Mouse (Mus musculus): Measurements from ENCODE around the gene Uvrag. TPM values are rescaled to one million over a fixed set of nuclear protein-coding genes. Genes with fewer than 3 reads are reported as not detected.

Gene Uvrag
- polyA plus RNA-seq, 1 experiment, result 74.6 TPM

DNA sequence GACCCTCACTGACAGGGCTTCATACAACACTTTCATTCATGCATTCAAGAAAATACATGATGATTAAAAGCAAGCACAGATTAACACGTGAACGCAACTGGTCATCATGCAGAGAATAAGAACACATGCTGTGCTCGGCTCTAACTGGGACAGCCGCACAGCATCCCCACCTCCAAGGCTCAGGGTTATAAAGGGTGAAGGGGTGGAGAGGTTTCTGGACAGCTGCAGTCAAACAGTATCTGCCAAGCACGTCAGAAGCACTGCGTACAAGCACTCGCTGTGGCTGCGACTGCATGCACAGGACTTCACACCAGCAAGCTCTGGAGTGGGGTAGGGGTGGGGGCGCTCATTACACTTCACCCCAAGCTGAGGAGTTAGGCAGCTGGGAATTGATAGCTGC lies 40.9 kb downstream of the Uvrag start:
- peaks cover 11% of the 10 kb centered on the region for H3K4me1 ChIP-seq (replicated peaks; ENCODE audit: control insufficient read depth, insufficient read depth, low read length)
- H3K27ac ChIP-seq (ENCODE audit: control insufficient read depth, insufficient read depth, low read length), result no peak overlapping the region
- DNase-seq, result no peak
- H3K36me3 ChIP-seq (ENCODE audit: control insufficient read depth, insufficient read depth, low read length), result peaks cover 21% of the 10 kb centered on the region
- H3K27me3 ChIP-seq (ENCODE audit: control insufficient read depth, insufficient read depth, low read length), result no peaks in the 10 kb centered on the region
- TF ChIP-seq CTCF (IDR thresholded peaks at IDR 0.05; ENCODE audit: borderline replicate concordance, control insufficient read depth, extremely low read depth, insufficient read depth, low read length, poor library complexity) (no peak), POLR2A (IDR thresholded peaks at IDR 0.05; ENCODE audit: control insufficient read depth, extremely low read depth, insufficient read depth, low read length, poor library complexity) (no peak)
- 95% methylated on average over 9 of the region's 9 CpGs for WGBS
- no peak overlapping the region for H3K4me3 ChIP-seq (ENCODE audit: control insufficient read depth, insufficient read depth, low read length)

- Histone ChIP-seq H3K27me3 (ENCODE audit: control insufficient read depth, insufficient read depth, low read length) (no peaks in the 10 kb centered on the region), H3K4me3 (ENCODE audit: control insufficient read depth, insufficient read depth, low read length) (no peak overlapping the region), H3K27ac (ENCODE audit: control insufficient read depth, insufficient read depth, low read length) (no peak overlapping the region), H3K36me3 (ENCODE audit: control insufficient read depth, insufficient read depth, low read length) (peaks cover 21% of the 10 kb centered on the region), H3K4me1 (replicated peaks; ENCODE audit: control insufficient read depth, insufficient read depth, low read length) (peaks cover 10% of the 10 kb centered on the region; the same call in 1 of the 2 replicates)
- 96% methylated on average over 7 of the region's 7 CpGs for WGBS
- DNase-seq, result no peak
- TF ChIP-seq CTCF (IDR thresholded peaks at IDR 0.05; ENCODE audit: borderline replicate concordance, control insufficient read depth, extremely low read depth, insufficient read depth, low read length, poor library complexity) (no peak), POLR2A (IDR thresholded peaks at IDR 0.05; ENCODE audit: control insufficient read depth, extremely low read depth, insufficient read depth, low read length, poor library complexity) (no peak)
Observed at GRCm38 (mm10) chr7:99097781-99098180, 43.2 kb downstream of the Uvrag start.

DNA sequence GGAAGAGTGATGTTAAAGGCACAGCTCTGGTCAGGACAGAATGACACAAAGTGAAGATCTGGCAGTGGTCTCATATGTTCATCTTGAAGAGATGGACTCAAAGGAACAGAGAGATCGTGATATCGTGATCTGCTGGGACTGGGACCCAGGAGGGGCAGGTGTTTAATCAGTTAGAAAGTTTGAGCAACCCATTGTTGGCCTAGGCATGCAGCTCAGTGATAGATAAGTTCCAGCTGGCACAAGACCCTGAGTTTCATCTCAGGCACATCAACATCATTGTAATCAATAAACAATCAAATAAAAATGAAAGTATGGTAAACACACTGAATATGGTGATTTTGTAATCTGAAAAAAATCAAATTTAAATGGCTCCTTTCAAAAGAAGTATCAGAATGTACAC lies 43.8 kb downstream of the Uvrag start:
- H3K27me3 ChIP-seq (ENCODE audit: control insufficient read depth, insufficient read depth, low read length), result no peaks in the 10 kb centered on the region
- WGBS, result 94% methylated on average over 2 of the region's 2 CpGs
- H3K4me3 ChIP-seq (ENCODE audit: control insufficient read depth, insufficient read depth, low read length), result no peak overlapping the region
- peaks cover 21% of the 10 kb centered on the region for H3K36me3 ChIP-seq (ENCODE audit: control insufficient read depth, insufficient read depth, low read length)
- H3K4me1 ChIP-seq (replicated peaks; ENCODE audit: control insufficient read depth, insufficient read depth, low read length), result peaks cover 5% of the 10 kb centered on the region; the same call in 1 of the 2 replicates
- no peak overlapping the region for H3K27ac ChIP-seq (ENCODE audit: control insufficient read depth, insufficient read depth, low read length)
- DNase-seq, result no peak
- TF ChIP-seq POLR2A (IDR thresholded peaks at IDR 0.05; ENCODE audit: control insufficient read depth, extremely low read depth, insufficient read depth, low read length, poor library complexity), result no peak
- TF ChIP-seq CTCF (IDR thresholded peaks at IDR 0.05; ENCODE audit: borderline replicate concordance, control insufficient read depth, extremely low read depth, insufficient read depth, low read length, poor library complexity), result no peak

DNA sequence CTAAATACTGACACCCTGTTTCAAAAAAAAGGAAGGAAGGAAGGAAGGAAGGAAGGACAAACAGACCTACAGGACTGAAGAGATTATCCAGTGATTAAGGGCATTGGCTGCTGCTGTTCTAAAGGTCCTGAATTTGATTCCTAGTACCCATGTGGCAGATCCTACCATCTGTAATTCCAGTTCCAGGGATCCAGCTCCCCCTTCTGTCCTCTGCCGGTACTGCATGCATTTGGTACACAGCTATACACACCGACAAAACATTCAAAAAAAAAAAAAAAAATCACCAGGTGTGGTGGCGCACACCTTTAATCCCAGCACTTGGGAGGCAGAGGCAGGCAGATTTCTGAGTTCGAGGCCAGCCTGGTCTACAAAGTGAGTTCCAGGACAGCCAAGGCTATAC lies 45.8 kb downstream of the Uvrag start:
- Histone ChIP-seq H3K4me1 (replicated peaks; ENCODE audit: control insufficient read depth, insufficient read depth, low read length) (peaks cover 5% of the 10 kb centered on the region; the same call in 1 of the 2 replicates), H3K27me3 (ENCODE audit: control insufficient read depth, insufficient read depth, low read length) (no peaks in the 10 kb centered on the region), H3K4me3 (ENCODE audit: control insufficient read depth, insufficient read depth, low read length) (no peak overlapping the region), H3K27ac (ENCODE audit: control insufficient read depth, insufficient read depth, low read length) (no peak overlapping the region), H3K36me3 (ENCODE audit: control insufficient read depth, insufficient read depth, low read length) (peaks cover 21% of the 10 kb centered on the region)
- TF ChIP-seq POLR2A (IDR thresholded peaks at IDR 0.05; ENCODE audit: control insufficient read depth, extremely low read depth, insufficient read depth, low read length, poor library complexity) (no peak), CTCF (IDR thresholded peaks at IDR 0.05; ENCODE audit: borderline replicate concordance, control insufficient read depth, extremely low read depth, insufficient read depth, low read length, poor library complexity) (no peak)
- peak; percentile 58 for DNase-seq
- 86% methylated on average over 4 of the region's 4 CpGs for WGBS

DNA sequence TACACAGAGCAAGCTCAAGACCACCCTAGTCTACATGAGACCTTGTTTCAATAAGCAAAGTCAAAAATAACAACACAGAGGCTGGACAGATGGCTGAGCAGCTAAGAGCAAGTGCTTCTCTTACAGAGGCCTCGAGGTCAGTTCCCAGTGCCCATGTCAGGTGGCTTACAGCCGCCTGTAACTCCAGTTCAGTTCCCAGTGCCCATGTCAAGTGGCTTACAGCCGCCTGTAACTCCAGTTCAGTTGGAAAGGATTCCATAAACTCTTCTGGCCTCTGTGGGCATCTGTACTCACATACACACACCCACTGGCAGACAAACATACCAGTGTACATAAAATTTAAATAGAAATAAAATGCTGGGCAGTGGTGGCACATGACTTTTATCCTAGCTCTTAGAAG lies 46.6 kb downstream of the Uvrag start:
- Histone ChIP-seq H3K4me3 (ENCODE audit: control insufficient read depth, insufficient read depth, low read length) (no peak overlapping the region), H3K36me3 (ENCODE audit: control insufficient read depth, insufficient read depth, low read length) (peaks cover 19% of the 10 kb centered on the region), H3K4me1 (replicated peaks; ENCODE audit: control insufficient read depth, insufficient read depth, low read length) (peaks cover 7% of the 10 kb centered on the region; the same call in 1 of the 2 replicates), H3K27ac (ENCODE audit: control insufficient read depth, insufficient read depth, low read length) (no peak overlapping the region), H3K27me3 (ENCODE audit: control insufficient read depth, insufficient read depth, low read length) (no peaks in the 10 kb centered on the region)
- WGBS, result 92% methylated on average over 3 of the region's 3 CpGs
- no peak for DNase-seq
- TF ChIP-seq POLR2A (IDR thresholded peaks at IDR 0.05; ENCODE audit: control insufficient read depth, extremely low read depth, insufficient read depth, low read length, poor library complexity) (no peak), CTCF (IDR thresholded peaks at IDR 0.05; ENCODE audit: borderline replicate concordance, control insufficient read depth, extremely low read depth, insufficient read depth, low read length, poor library complexity) (no peak)

DNA sequence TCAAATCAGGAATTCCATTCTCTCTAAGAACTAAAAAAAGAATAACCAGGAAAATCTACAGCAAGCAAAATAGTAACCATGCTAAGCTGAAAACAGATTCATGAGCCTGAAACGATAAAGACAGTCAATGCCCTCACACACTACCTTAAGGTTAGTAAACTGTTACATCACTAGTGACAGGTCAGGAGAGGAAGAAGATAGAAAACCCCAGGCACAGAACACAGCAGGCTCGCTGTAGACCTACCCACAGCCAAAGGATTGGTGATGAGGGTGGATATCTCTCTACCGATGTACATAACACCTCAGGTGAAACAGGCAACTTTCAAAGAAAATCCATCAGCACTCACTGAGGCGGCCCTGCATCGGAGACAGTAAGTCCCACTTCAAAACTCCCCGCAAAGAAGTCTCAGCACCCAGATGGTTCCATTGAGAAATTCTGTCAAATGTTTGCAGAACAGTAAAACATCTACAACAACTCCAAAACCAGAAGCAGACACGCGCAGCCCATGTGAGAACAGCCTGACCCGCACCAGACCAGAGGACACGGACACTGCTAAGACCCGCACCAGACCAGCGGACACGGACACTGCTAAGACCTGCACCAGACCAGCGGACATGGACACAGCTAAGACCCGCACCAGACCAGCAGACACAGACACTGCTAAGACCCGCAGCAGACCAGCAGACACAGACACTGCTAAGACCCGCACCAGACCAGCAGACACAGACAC lies 48.9 kb downstream of the Uvrag start:
- Histone ChIP-seq H3K36me3 (ENCODE audit: control insufficient read depth, insufficient read depth, low read length) (no peaks in the 10 kb centered on the region; the same call in 1 of the 2 replicates), H3K27me3 (ENCODE audit: control insufficient read depth, insufficient read depth, low read length) (no peaks in the 10 kb centered on the region), H3K4me1 (replicated peaks; ENCODE audit: control insufficient read depth, insufficient read depth, low read length) (peaks cover 18% of the 10 kb centered on the region), H3K4me3 (ENCODE audit: control insufficient read depth, insufficient read depth, low read length) (no peak overlapping the region), H3K27ac (ENCODE audit: control insufficient read depth, insufficient read depth, low read length) (no peak overlapping the region)
- TF ChIP-seq POLR2A (IDR thresholded peaks at IDR 0.05; ENCODE audit: control insufficient read depth, extremely low read depth, insufficient read depth, low read length, poor library complexity), result no peak
- TF ChIP-seq CTCF (IDR thresholded peaks at IDR 0.05; ENCODE audit: borderline replicate concordance, control insufficient read depth, extremely low read depth, insufficient read depth, low read length, poor library complexity), result no peak
- DNase-seq, result no peak
- WGBS, result 96% methylated on average over 17 of the region's 17 CpGs

Measured in thymus, adult 2 months (tissue).